Mouse (Mus musculus): ENCODE results near the gene Kmt5b.

DNA sequence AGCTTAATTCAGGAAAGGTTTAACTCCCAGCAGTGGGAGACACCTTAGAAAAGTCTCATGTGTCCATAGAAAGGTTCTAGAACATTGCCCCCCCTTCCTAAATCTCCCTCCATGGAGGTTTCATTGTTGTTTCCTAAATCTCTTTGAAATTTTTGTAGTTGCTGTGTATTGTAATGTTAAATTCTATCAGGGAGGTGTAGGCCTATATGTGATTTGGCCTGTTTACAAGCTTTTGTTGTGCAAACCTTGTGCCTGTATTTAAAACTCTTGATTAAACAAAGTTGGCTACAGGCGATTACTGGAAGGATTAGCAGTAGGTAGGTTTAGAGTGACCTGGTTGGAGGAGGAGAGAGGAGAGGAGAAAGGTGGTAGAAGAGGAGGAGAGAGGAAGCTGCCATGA lies 9.4 kb upstream of the Kmt5b start:
- TF ChIP-seq CTCF (IDR thresholded peaks at IDR 0.05; ENCODE audit: control insufficient read depth, insufficient read depth, insufficient read length) (no peak), MAX (IDR thresholded peaks at IDR 0.05) (no peak), MYOG (IDR thresholded peaks at IDR 0.05; ENCODE audit: control insufficient read depth, extremely low read depth, insufficient read length) (no peak), CEBPB (IDR thresholded peaks at IDR 0.05; ENCODE audit: low read depth) (no peak), MYOD1 (IDR thresholded peaks at IDR 0.05; ENCODE audit: control insufficient read depth, insufficient read length, low read depth) (no peak)
